Mouse (Mus musculus): ENCODE results near the gene Phka2. TPM values are rescaled to one million over a fixed set of nuclear protein-coding genes. Genes with fewer than 3 reads are reported as not detected.

The Phka2 gene
- 36.4 and 46.9 TPM in 2 replicates for total RNA-seq (2017)

DNA sequence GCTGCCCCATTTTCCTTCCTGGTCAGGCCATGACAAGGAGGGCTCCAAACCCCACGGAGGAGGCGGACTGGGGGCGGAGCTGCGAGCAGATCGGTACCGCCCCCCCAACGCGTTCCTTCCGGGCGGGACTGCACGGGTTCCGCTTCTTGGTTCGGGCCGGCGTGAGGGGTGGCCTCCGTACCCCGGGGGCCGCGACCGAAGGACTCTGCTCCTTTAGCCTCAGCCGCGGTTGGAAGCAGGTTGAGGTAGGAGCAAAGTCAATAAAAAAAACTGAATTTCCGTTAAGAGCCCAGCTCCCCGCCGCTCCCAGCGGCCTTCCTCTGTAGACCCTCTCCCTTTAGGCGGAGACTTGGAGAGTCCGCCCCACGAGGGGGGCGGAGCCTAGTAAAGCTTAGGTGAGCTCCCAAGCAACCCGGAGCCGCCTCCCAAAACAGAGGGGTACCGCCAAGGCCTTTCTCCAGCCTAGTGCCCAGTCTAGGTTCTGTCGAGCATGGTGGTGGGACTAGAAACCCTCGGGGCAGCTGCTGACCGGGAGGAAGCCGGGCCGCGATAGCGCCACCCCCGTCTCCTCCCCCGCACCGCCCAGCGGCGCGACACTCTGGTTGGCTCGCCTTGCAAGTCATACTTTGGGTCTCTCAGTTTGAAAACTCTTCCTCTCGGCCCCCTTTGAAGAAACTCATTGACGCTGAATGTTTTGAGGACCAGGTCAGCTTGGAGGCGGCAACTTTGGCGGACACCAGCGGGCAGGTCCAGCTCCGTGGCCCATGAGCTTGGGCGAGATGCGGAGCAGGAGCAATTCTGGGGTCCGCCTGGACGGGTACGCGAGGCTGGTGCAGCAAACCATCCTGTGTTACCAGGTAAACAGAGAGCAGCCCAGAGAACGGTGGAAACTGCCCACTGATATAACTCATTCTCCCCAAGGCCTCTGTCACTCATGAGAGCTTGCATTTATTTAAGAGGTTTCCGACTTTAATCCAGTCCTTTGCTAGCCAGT lies at the start of gene Phka2:
TSS of gene Phka2 (plus strand) at position 119 of the 994 bp plus-strand sequence.
- ATAC-seq (replicated peaks in 1 of 2; ENCODE audit: insufficient read depth in 1 of 2, low FRiP score in 2 of 2, low TSS enrichment in 1 of 2, low read depth in 1 of 2, poor library complexity in 2 of 2, severe bottlenecking in 2 of 2), result peak; percentile 98

DNA sequence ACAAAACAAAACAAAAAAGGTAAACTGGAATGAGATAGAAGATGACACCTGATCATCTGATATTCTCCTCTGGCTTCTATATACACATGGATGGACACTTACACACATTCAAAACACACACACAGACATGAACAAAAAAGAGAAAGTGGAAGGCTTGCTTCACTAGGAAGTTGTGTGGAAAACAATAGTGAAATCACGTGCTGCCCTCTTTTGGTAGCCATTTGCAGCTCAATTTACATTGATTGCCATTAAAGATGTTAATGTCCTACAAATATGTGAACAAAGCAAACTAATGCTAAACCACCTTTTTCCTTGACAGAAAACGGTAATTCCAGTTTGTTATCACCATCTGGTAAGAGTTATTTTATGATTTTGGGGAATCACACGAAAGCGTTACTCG lies 46.3 kb upstream of the Phka2 start:
- no peak for ATAC-seq (replicated peaks in 1 of 2; ENCODE audit: insufficient read depth in 1 of 2, low FRiP score in 2 of 2, low TSS enrichment in 1 of 2, low read depth in 1 of 2, poor library complexity in 2 of 2, severe bottlenecking in 2 of 2)

DNA sequence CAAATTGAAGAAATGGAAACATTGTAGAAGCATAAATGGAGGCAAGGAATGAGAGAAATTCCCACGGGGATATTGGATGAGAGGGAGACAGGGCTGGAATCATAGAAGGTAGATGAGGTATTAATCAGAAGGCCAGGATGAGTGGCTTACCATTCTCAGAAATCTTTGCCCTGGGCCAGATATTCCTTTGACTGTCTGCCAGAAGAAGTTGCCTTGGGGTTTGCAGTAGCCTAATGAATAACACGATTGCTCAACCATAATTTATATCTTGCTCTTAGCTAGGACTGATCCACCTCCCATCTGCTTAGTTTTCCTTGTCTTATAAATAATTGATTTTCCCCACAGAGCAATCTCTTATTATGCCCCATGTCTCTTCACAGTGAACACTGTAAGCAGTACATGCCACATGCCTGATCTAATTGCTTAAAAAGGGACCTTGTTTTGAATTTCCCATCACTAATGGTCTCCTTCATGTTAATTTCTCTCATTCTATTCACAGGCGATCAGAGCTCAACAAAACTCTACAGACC lies 30.6 kb upstream of the Phka2 start:
- ATAC-seq (replicated peaks in 1 of 2; ENCODE audit: insufficient read depth in 1 of 2, low FRiP score in 2 of 2, low TSS enrichment in 1 of 2, low read depth in 1 of 2, poor library complexity in 2 of 2, severe bottlenecking in 2 of 2), result no peak

DNA sequence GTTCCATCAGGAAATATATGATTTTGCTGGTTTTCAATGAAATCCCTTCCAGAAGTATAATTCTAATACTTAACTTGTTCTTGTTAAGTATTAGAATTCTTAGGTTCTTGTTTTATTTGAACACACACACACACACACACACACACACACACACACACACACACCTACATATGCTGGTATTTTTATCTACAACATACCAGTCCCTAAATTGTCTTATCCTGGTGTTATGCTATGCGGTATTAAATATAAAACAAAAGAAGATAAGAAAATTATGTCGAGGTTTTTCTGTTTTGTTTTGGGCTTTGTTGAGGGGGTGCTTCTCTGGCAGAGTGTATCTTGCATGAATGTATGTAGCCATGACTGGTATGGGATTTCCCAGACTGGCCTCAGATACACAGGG lies 12.2 kb upstream of the Phka2 start:
- no peak for ATAC-seq (replicated peaks in 1 of 2; ENCODE audit: insufficient read depth in 1 of 2, low FRiP score in 2 of 2, low TSS enrichment in 1 of 2, low read depth in 1 of 2, poor library complexity in 2 of 2, severe bottlenecking in 2 of 2)

DNA sequence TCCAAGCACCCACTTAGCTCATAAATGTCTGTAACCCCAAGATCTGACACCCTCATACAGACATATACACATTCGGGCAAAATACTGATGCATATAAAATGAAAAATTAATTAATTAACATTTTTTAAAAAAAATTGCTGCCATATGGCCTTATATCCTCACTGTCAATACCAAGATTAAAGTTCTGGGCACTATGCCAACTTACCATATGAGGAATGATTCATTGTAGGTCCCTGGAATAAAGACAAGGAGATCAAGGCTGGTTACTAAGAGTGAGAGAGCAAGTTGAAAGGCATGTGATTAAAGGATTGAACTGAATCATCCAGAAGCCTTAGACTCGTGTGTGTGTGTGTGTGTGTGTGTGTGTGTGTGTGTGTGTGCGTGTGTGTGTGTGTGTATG lies 7.6 kb upstream of the Phka2 start:
- no peak for ATAC-seq (replicated peaks in 1 of 2; ENCODE audit: insufficient read depth in 1 of 2, low FRiP score in 2 of 2, low TSS enrichment in 1 of 2, low read depth in 1 of 2, poor library complexity in 2 of 2, severe bottlenecking in 2 of 2)

DNA sequence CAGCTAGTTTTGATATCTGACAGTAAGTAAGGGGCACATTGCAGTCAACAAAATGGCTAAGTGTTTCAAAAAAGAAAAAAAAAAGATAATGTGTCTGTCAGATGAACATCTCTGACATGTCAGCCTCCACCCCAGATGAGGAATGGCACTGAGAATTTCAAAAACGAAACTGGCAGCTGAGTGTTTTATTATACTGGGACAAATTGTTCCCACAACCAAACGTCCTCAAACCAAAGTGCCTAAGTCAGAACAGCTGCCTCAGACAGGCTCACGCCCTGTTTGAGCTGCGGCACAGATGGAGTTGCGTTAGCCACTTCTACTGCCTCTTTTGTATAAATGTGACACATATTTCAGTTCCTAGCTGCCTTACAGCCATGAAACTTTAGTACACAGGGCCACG lies 7.0 kb upstream of the Phka2 start:
- no peak for ATAC-seq (replicated peaks in 1 of 2; ENCODE audit: insufficient read depth in 1 of 2, low FRiP score in 2 of 2, low TSS enrichment in 1 of 2, low read depth in 1 of 2, poor library complexity in 2 of 2, severe bottlenecking in 2 of 2)

DNA sequence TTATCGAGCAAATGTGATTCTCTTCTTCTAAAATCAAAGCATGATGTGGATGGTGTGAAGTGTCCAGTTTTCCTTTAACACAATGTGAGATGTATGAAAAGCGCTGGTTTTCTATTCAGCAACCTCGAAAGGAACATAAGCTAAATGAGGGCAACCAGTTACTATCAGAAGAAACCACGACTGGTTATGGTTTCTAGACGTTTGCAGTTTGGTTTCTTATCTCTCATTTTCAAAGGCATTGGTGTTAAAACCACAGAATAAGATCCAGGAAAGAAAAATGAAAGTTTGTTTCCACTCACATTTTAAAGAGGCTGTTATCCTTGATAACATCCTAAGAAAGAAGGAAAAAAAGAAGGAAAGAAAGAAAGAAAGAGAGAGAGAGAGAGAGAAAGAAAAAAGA lies 5.5 kb upstream of the Phka2 start:
- no peak for ATAC-seq (replicated peaks in 1 of 2; ENCODE audit: insufficient read depth in 1 of 2, low FRiP score in 2 of 2, low TSS enrichment in 1 of 2, low read depth in 1 of 2, poor library complexity in 2 of 2, severe bottlenecking in 2 of 2)

DNA sequence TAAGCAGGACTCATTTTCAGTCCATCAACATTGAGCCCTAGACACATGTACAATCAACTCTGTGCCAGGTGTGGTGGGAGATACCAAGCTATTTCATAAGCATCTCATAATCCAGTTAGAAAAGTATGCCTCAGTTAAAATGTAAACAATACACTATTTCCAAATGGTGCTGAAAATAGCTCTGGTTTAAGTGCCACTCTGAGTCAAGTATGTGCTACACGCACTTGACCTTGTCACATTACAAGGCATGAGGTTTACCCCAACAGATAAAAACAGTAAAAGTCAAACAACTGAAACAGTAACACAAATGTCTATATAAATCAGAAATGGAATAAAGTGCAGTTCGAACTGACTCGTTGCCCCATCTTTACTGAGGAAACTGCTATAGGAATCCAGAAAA lies 871 bp upstream of the Phka2 start:
- ATAC-seq (replicated peaks in 1 of 2; ENCODE audit: insufficient read depth in 1 of 2, low FRiP score in 2 of 2, low TSS enrichment in 1 of 2, low read depth in 1 of 2, poor library complexity in 2 of 2, severe bottlenecking in 2 of 2), result no peak

DNA sequence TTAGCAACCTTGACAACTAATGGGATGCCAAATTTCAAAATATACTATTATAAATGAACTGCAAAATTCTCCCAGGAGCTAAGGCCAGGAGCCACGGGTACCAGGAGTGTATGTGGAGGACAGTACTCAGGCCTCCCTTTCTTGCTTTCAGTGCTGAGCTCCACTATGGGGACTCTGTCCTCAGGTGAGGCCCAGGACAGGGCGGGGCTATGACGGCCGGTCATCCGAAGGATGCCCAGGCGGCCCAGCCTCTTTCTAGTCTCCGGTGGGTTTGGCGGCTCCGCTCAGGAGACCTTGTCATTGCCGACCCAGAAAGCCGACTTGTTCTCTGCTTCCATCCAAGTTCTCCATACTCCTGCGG lies 299 bp upstream of the Phka2 start:
- ATAC-seq (replicated peaks in 1 of 2; ENCODE audit: insufficient read depth in 1 of 2, low FRiP score in 2 of 2, low TSS enrichment in 1 of 2, low read depth in 1 of 2, poor library complexity in 2 of 2, severe bottlenecking in 2 of 2), result peak; percentile 55 to 65; a peak in 3 of 4 replicates

DNA sequence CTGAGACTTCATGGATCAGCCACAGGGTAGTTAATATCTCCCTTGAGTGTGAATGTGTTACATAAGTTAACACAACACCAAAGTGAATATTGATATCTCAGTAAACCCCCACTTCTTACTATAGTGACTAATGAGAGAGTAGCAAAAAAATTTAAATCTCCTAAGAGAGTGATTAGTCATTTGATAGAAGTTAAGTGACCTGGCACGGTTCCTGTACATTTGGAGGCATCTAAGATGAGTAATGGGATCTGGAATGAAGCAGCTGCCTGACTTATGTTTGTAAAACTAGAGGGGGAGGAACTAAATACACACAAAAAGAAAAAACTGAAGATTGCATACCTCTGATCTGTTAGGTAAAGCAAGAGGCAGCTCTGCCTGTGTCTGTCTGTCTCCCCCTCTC lies 7.1 kb downstream of the Phka2 start:
- no peak for ATAC-seq (replicated peaks in 1 of 2; ENCODE audit: insufficient read depth in 1 of 2, low FRiP score in 2 of 2, low TSS enrichment in 1 of 2, low read depth in 1 of 2, poor library complexity in 2 of 2, severe bottlenecking in 2 of 2)

DNA sequence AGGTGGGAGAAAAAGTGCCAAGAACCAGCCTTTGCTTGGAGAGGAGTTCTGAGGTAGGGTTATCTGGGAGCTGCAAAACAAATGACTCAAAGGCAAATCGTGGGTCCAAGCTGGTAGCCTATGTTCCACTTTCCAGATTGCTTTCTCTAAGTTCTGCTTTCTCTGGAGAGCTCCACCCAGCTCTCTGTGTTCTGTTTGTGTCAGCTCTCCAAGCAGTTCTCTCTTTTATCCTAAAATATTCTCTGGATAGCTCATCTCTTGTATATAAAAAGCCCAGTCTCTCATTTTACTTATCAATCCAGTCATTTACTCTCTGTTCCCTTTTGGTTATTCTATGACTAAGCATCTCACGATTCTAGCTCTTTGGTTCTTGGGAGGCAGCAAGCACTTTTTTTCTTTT lies 8.2 kb downstream of the Phka2 start:
- no peak for ATAC-seq (replicated peaks in 1 of 2; ENCODE audit: insufficient read depth in 1 of 2, low FRiP score in 2 of 2, low TSS enrichment in 1 of 2, low read depth in 1 of 2, poor library complexity in 2 of 2, severe bottlenecking in 2 of 2)

DNA sequence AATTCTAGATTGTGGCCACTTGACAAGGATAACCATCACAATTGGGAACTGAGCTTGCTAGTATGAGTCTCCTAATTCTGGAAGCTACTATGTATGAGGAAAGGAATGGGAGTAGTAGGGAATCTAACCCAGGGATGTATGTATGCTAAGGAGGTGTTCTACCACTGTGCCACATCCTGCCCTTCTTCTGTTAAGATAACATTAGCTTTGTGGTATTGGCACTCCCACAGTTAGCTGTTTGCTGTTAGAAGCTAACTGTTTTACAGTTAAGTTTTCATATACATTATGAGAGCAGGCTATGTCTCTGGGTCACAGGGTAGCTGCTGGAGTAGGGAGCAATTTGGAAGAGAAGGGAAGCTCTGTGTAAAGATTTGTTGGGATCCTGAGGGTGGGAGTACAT lies 14.1 kb downstream of the Phka2 start:
- ATAC-seq (replicated peaks in 1 of 2; ENCODE audit: insufficient read depth in 1 of 2, low FRiP score in 2 of 2, low TSS enrichment in 1 of 2, low read depth in 1 of 2, poor library complexity in 2 of 2, severe bottlenecking in 2 of 2), result no peak

DNA sequence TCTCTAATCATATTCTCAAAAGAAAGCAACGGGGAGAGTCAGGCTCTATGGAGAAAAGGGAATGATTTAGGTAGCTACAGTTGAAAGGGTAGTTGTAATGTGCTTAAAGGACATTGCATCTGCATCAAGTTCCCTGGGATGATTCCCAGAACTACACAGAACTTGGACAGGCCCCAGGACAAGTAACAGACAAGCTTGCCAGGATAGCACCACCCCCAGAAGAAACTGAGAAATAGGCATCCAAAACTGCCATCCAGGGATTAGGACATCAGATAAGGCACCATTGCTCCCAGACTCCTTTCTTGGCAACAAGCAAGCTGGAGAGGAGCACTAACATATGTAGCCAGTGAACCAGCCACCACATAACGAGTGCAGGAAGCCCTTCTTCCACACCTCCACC lies 40.8 kb downstream of the Phka2 start:
- ATAC-seq (replicated peaks in 1 of 2; ENCODE audit: insufficient read depth in 1 of 2, low FRiP score in 2 of 2, low TSS enrichment in 1 of 2, low read depth in 1 of 2, poor library complexity in 2 of 2, severe bottlenecking in 2 of 2), result no peak

DNA sequence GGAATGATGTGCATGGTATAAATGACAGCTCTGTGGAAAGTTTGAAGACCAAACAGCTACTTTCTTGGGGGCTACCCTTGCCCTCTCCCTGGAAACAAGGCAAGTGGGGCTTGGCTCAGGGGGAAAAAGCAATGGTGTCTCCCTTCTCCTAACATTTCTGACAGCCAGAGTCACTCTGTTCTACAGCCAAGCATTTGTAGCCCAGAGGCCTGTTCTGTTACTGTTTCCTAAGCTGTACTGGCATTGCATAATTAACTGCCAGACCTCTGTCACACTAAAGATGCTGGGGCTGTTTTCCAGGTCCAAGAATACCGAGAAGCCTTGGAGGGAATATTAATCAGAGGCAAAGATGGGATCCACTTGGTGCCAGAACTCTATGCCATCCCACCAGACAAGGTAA lies 46.9 kb downstream of the Phka2 start:
- ATAC-seq (replicated peaks in 1 of 2; ENCODE audit: insufficient read depth in 1 of 2, low FRiP score in 2 of 2, low TSS enrichment in 1 of 2, low read depth in 1 of 2, poor library complexity in 2 of 2, severe bottlenecking in 2 of 2), result no peak

DNA sequence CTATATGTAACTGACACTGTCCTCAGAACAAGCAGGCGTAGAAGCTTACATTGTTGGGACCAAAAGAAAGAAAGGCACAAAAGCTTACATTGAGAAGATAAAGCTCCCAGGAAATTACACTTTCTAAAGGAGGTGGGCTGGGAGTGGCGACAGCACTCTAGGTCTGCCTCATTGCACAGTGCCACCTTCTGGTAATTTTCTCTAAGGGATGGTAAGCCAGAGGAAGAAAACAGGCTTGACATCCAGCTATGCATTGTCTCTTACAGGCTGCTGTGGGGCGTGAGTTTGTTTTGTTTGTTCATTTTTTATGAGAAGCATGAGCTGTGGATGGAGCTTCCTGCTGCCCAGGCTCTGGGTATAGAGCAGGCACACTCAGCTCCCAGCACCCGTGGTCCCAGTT lies 50.1 kb downstream of the Phka2 start:
- peak in 1 of 2 experiments; percentile 27; a peak in 1 of 4 replicates for ATAC-seq (replicated peaks in 1 of 2; ENCODE audit: insufficient read depth in 1 of 2, low FRiP score in 2 of 2, low TSS enrichment in 1 of 2, low read depth in 1 of 2, poor library complexity in 2 of 2, severe bottlenecking in 2 of 2)

DNA sequence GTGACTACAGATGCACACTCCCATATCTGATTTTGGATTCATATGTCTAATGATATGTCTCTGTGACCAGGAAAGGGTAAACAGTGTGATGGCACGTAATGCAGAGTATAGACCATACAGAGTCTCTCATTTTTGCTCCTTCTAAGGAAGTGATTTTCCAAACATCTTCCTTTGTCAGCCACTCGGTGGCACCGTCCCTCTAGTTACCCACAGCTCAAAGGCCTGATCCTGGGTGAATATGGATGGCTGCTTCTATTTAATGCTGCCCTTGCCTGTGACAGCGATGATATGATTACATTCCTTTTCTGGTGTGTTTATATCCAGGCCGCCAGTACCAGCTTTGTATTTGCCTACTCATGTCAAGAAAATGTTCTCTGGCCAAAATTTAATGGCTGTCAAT lies 81.6 kb downstream of the Phka2 start:
- no peak for ATAC-seq (replicated peaks in 1 of 2; ENCODE audit: insufficient read depth in 1 of 2, low FRiP score in 2 of 2, low TSS enrichment in 1 of 2, low read depth in 1 of 2, poor library complexity in 2 of 2, severe bottlenecking in 2 of 2)

DNA sequence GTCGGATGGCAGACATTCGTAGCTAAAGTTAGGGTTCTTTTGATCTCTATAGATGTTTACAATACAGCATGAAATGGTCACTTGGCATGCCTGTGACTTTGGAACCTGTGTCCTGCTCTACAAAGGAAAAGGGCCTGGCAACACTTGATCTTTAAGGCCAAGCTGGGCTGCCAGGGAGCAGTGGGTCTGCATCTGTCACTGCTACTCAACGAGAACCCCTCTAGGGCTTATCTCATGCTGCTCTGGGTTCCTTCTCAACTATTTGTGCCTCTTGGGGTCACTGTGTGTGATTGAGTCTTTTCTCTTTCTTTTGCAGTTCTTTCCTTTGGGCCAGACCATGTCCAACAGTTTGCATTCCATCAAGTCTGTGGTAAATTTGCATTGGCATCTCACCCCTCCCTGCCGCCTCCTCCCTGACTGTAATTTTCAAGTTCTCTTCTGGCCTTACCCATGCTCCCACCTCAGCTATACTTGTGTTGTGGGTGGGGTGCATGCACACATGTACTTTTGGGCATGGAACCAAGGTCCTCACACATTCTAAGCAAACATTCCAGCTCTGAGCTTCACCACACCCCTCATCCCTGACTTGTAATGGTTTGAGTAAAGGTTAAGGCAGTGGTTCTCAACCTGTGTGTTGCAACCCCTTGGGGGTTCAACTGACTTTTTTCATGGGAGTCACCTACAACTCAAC lies 82.3 kb downstream of the Phka2 start:
- ATAC-seq (replicated peaks in 1 of 2; ENCODE audit: insufficient read depth in 1 of 2, low FRiP score in 2 of 2, low TSS enrichment in 1 of 2, low read depth in 1 of 2, poor library complexity in 2 of 2, severe bottlenecking in 2 of 2), result no peak

DNA sequence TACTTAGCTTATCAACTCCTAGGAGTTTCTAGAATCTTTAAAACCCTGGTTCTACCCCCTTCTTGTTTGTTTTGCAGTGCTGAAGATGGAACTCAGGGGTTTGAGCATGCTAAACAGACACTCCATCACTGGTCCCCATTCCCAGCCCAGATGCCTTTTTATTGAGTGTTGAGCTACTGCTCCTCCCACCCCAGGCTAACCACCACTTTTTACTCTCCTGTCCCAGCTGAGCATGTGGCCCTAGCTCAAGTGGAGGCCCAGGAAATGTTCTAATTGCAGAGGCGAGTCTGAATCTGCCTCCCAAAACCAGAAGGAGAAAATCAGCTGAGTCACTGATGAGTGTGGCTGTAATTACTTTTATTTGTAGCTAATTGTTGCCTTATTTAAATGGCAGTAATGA lies 83.1 kb downstream of the Phka2 start:
- ATAC-seq (replicated peaks in 1 of 2; ENCODE audit: insufficient read depth in 1 of 2, low FRiP score in 2 of 2, low TSS enrichment in 1 of 2, low read depth in 1 of 2, poor library complexity in 2 of 2, severe bottlenecking in 2 of 2), result no peak
